Mouse (Mus musculus) hindlimb bud, embryonic 11.5 days (tissue): ENCODE data around the gene Sh3kbp1.

ENCODE experiments used
- DNase-seq: peaks from one replicate; pipeline ENCODE4 v3.0.0-alpha.2; 2012; ENCODE audit warnings: low read depth, low spot score; ENCODE audit errors: extremely low spot score

Gene Sh3kbp1

DNA sequence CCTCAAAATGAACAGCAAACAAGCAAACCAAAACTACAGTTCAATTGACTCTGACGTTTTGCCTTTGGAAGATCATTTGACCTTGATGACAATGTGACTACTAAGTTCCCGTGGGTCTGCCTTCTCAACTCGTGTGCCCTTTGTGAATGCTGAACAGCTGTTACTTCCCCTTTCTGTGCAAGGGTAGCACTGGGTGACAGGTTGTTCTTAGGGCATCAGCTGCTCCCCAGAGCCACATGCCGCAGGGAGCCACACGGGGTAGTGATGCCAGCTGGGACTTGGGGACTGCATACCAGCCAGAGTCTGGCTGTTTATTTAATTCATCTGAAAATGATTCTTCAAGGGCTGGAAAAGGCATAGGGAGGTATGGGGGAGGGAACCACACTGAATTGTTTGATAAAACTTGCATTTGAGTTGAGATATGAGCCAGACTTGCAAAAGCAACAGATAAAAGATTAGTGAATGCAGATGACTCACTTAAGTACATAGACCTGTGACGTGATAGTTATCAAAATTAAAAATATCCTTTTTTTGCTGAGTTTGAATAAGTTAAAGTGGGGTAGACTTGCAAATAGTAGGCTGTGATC is 108.5 kb downstream of the Sh3kbp1 start:
- DNase-seq, result no peak

DNA sequence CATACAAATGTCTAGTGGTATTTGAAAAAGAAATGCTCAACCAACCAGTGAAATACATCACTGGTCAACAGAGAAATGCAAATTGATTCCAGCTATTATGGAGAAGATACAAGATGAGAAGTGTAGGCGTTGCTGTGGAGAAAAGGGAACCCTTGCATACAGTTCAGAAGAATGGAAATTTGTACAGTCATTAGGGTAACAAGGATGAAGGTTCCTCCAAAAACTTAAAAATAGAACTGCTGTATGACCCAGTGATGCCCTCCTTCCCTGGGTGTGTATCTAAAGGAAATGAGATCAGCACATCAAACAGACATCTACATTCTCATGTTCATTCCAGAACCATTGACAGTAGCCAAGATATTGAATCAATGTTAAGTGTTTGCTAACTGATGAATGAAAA is 110.3 kb downstream of the Sh3kbp1 start:
- no peak for DNase-seq

- no peak for DNase-seq
Measured at GRCm38 (mm10) chrX:159744035-159744434, 117.0 kb downstream of the Sh3kbp1 start.

- DNase-seq, result no peak
Measured at GRCm38 (mm10) chrX:159744620-159745019, 117.5 kb downstream of the Sh3kbp1 start.

GRCm38 (mm10) chrX:159751834-159752233 is 124.8 kb downstream of the Sh3kbp1 start:
- no peak for DNase-seq

DNA sequence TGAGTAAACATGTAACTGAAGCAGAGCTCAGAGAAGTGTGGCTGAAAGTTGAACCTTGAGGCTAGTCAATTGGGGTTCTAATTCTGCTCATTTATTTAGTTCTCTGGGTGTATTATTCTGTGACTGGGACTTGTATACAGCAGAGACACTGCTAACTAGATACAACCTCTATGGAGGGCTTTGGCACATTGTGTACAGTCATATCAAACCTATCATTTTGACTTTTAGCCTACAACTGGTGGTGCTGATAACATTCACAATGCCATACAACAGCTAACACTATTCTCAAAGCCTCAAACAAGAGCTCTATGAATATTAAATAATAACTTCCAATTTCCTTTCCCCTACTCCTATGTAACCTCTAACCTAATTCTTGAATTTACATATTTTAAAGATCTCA is 129.2 kb downstream of the Sh3kbp1 start:
- DNase-seq, result no peak

DNA sequence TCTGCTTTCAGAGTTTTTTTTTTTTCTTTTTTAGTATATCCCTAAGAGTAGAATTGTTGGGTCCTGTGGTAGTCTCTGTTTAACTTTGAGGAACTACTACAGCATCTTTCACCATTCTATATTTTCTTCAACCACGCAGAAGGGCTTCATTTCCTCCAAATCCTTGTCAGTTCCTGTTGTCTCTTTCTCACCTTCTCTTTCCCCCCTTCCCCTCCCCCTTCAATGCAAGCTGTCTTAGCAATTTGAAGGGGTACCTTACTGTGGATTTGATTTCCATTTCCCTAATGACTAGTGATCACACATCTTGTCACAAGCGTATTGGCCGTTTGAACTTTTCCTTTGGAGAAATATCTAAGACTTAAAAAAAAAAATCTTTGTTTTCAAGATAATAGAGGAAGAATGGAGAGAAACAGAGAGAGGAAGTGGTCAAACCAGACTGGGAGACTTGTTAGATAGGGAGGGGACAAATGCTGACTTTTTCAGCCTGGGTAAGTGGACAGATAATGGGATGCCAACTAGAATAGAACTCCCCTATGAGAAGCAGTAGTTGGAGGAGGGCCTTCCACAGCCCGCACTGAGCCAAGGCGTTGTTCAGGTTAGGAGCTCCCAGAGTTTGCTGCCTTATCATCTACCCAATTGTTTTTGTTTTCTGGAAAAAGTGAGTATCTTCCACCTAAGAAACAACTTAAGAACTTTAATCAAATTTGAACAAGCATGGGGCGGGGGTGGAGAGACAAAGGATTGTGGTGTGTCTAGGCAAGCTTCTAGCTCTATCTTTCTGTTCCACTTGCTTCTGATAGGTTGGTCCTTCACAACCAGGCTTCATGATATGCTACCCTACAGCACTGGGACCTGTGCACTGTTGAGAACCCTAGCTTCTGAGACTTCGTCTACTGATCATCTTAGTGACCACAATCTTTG is 130.1 kb downstream of the Sh3kbp1 start:
- no peak for DNase-seq

- no peak for DNase-seq
Measured at GRCm38 (mm10) chrX:159757854-159758540, 130.9 kb downstream of the Sh3kbp1 start.

DNA sequence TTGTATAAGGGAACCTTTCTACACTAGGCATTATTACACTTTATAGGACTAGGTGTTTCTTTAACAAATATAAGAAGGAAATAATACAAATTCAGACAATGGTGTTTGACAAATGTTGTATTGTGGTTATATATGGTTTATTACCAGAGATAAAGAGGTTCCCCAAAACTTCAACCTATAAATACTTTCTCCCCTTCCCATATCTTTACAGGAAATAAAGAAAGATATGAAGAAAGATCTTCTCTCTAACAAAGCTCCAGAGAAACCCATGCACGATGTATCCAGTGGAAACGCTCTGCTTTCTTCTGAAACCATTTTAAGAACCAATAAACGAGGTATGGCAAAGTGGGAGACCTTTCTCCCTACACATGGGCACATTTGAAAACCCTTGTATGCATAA is 136.7 kb downstream of the Sh3kbp1 start:
- DNase-seq, result no peak

- DNase-seq, result no peak
Measured at GRCm38 (mm10) chrX:159765850-159766249, 138.8 kb downstream of the Sh3kbp1 start.

DNA sequence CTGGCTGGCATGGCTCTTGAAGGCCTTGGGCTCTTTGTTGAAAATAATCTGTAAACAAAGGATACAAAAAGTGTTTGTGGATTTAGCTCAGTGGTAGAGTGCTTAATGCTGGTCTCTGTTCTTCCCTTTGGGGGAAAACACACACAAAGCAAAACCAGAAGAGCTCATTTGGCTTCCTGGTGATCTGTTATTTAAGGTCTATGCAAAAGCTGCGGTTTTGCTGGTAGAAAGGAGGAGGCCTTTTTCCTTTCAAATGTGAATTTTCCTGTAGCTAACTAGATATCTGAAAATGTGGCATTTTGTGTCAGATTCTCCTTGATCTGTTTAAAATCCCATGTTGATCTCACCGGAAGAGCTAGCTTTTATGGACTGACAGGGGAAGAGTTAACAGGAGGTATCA is 141.9 kb downstream of the Sh3kbp1 start:
- DNase-seq, result no peak

DNA sequence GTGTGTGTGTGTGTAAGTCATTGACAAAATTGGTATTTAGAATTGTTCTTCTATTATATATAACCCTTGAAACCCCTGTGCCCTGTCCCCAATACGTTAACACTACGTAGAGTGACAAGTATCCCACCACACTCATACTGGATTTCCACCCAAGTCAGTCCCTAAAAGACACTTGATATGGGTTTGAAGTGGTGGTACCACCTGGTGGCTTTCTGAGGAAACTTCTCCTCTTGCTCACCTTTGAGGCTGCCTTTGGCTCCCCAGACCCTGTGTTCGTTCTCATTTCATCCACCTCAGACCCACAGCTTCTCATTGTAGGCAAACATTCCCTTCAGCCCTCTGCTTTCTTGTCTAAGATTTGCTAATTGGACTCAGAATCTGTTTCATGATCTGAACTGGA is 142.7 kb downstream of the Sh3kbp1 start:
- no peak for DNase-seq

DNA sequence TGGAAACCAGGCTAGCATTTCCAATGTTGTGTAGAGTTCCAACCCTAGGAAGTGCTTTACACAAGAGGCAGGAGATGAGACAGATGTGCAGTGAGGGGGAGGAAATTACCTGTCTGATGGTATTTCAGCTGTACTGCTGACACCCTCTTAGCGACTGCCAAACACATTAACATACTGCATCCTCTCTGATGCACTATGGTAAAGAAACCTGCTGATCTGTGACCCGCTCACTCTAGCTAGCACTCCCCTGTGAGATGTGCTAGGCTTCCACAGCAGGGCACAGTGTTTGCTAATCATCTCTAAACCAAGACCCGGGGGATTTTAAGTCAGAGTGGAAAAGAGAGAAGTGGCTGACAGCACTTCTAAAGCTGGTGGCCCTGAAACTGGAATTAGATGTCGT is 145.1 kb downstream of the Sh3kbp1 start:
- DNase-seq, result no peak

- DNase-seq, result no peak
Measured at GRCm38 (mm10) chrX:159775042-159775441, 148.0 kb downstream of the Sh3kbp1 start.

GRCm38 (mm10) chrX:159778787-159779186 is 151.7 kb downstream of the Sh3kbp1 start:
- no peak for DNase-seq

- DNase-seq, result no peak
Measured at GRCm38 (mm10) chrX:159790516-159790915, 163.4 kb downstream of the Sh3kbp1 start.

- DNase-seq, result no peak
Measured at GRCm38 (mm10) chrX:159795603-159796002, 168.5 kb downstream of the Sh3kbp1 start.

GRCm38 (mm10) chrX:159804371-159804770 is 177.3 kb downstream of the Sh3kbp1 start:
- no peak for DNase-seq

GRCm38 (mm10) chrX:159809510-159809909 is 182.4 kb downstream of the Sh3kbp1 start:
- DNase-seq, result no peak

- no peak for DNase-seq
Measured at GRCm38 (mm10) chrX:159810469-159810868, 183.4 kb downstream of the Sh3kbp1 start.

GRCm38 (mm10) chrX:159817508-159817907 is 190.4 kb downstream of the Sh3kbp1 start:
- DNase-seq, result no peak

GRCm38 (mm10) chrX:159828135-159828534 is 201.1 kb downstream of the Sh3kbp1 start:
- DNase-seq, result no peak
